27 mouse cellular contexts compared by ENCODE assay signal in genomic region chr10:27994376-27995034, GRCm38 (mm10).
"Had no signal": no experiment of that assay in that cellular context is flagged by ENCODE, and none has a peak within 500 bp of the region (broad histone marks: within the 10 kb centered on the region; RNA-seq: fewer than 3 reads in every experiment).

No protein-coding gene starts in this region.

- H3K36me3 ChIP-seq: heart, embryonic 13.5 days; heart, embryonic 15.5 days; hindbrain, embryonic 13.5 days; hindbrain, embryonic 15.5 days; intestine, embryonic 15.5 days; kidney, embryonic 15.5 days; limb, embryonic 13.5 days; limb, embryonic 15.5 days; liver, embryonic 13.5 days; liver, embryonic 15.5 days had no signal

- DNase-seq: gastrocnemius, postnatal 14 days; gastrocnemius, postnatal 36 days; heart, adult 11 months; heart, adult 2 months; heart, postnatal 14 days; heart, postnatal 36 days; kidney, adult 18-20 months; kidney, adult 9 months; kidney, postnatal 14 days; kidney, postnatal 36 days; layer of hippocampus, adult 9-11 months; layer of hippocampus, postnatal 36 days; left cerebral cortex, postnatal 4 days; liver, embryonic 13.5 days had no signal

- H3K27me3 ChIP-seq: heart, embryonic 13.5 days; heart, embryonic 15.5 days; hindbrain, embryonic 13.5 days; hindbrain, embryonic 15.5 days; intestine, embryonic 15.5 days; kidney, embryonic 15.5 days; limb, embryonic 13.5 days; limb, embryonic 15.5 days; liver, embryonic 13.5 days; liver, embryonic 15.5 days had no signal

- ATAC-seq: inflammation-experienced regulatory T-cells, adult 6 months; intestine, embryonic 15.5 days; intestine, postnatal 0 days had no signal

- H3K4me2 ChIP-seq: heart, embryonic 11.5 days; heart, embryonic 13.5 days; heart, embryonic 15.5 days; hindbrain, embryonic 13.5 days; hindbrain, embryonic 15.5 days; intestine, embryonic 15.5 days; kidney, embryonic 15.5 days; limb, embryonic 13.5 days; limb, embryonic 15.5 days; liver, embryonic 13.5 days; liver, embryonic 15.5 days had no signal

- H3K27ac ChIP-seq: heart, adult 2 months; heart, embryonic 13.5 days; heart, embryonic 15.5 days; hindbrain, embryonic 13.5 days; hindbrain, embryonic 15.5 days; intestine, embryonic 15.5 days; kidney, embryonic 15.5 days; kidney, postnatal 0 days; limb, embryonic 13.5 days; limb, embryonic 15.5 days; liver, embryonic 13.5 days; liver, embryonic 15.5 days had no signal

- H3K4me3 ChIP-seq: heart, adult 2 months; heart, embryonic 13.5 days; heart, embryonic 15.5 days; hindbrain, embryonic 13.5 days; hindbrain, embryonic 15.5 days; intestine, embryonic 15.5 days; kidney, embryonic 15.5 days; limb, embryonic 13.5 days; limb, embryonic 15.5 days; liver, embryonic 13.5 days; liver, embryonic 15.5 days had no signal

- H3K9me3 ChIP-seq: heart, embryonic 15.5 days; hindbrain, embryonic 13.5 days; hindbrain, embryonic 15.5 days; intestine, embryonic 15.5 days; kidney, embryonic 15.5 days; limb, embryonic 13.5 days; limb, embryonic 15.5 days; liver, embryonic 13.5 days; liver, embryonic 15.5 days had no signal

- H3K9ac ChIP-seq: heart, embryonic 13.5 days; heart, embryonic 15.5 days; hindbrain, embryonic 13.5 days; hindbrain, embryonic 15.5 days; intestine, embryonic 15.5 days; kidney, embryonic 15.5 days; limb, embryonic 13.5 days; limb, embryonic 15.5 days; liver, embryonic 13.5 days; liver, embryonic 15.5 days had no signal

- H3K4me1 ChIP-seq: hindbrain, embryonic 15.5 days; intestine, embryonic 15.5 days; kidney, embryonic 15.5 days; limb, embryonic 13.5 days; limb, embryonic 15.5 days; liver, embryonic 13.5 days; liver, embryonic 15.5 days had no signal
